Mouse (Mus musculus) midbrain, embryonic 10.5 days (tissue): ENCODE measurements around the gene Hoxd8. TPM values are rescaled to one million over a fixed set of nuclear protein-coding genes. Genes with fewer than 3 reads are reported as not detected.
A peak's percentile ranks its signal among the peaks of the same experiment; 100 is the strongest.

Experiments used
- DNase-seq: peaks from one replicate; pipeline ENCODE4 v3.0.0-alpha.2; 2017; ENCODE audit warnings: low spot score
- H3K27ac ChIP-seq: fragments of 300-500 bp; sonication (generic); replicated peaks from 2 replicates; pipeline ENCODE4 v1.5.1; 2016; ENCODE audit warnings: mild to moderate bottlenecking
- H3K27me3 ChIP-seq: fragments of 300-500 bp; sonication (generic); 2 replicates; pipeline ENCODE4 v1.6.1; 2016; ENCODE audit warnings: low read depth, mild to moderate bottlenecking; ENCODE audit not compliant: poor library complexity, severe bottlenecking
- H3K36me3 ChIP-seq: fragments of 300-500 bp; sonication (generic); 2 replicates; pipeline ENCODE4 v1.6.1; 2016; ENCODE audit warnings: mild to moderate bottlenecking, moderate library complexity
- H3K4me1 ChIP-seq: fragments of 300-500 bp; sonication (generic); 2 replicates; pipeline ENCODE4 v1.6.1; 2016
- H3K4me3 ChIP-seq: fragments of 300-500 bp; sonication (generic); 2 replicates; pipeline ENCODE4 v1.5.1; 2016; ENCODE audit warnings: mild to moderate bottlenecking, moderate library complexity
- H3K9me3 ChIP-seq: fragments of 300-500 bp; sonication (generic); replicated peaks from 2 replicates; pipeline ENCODE4 v1.6.1; 2016; ENCODE audit warnings: mild to moderate bottlenecking
- WGBS: fragments of 180-500 bp; shearing (Covaris S2); methylation state at CpG from one replicate; pipeline ENCODE4 v1.1.7; 2016; 5-methylcytosine and 5-hydroxymethylcytosine counted together
- polyA plus RNA-seq: library from polyadenylated mRNA; unstranded; fragments of >200 nt; fragmentation: Nextera tagmentation; extraction: Ambion mirVana; gene quantifications from 2 replicates; pipeline ENCODE4 v1.2.1, GENCODE M21; 2016

Gene Hoxd8
- polyA plus RNA-seq, 1 experiment from 2014 or later, result not detected

DNA sequence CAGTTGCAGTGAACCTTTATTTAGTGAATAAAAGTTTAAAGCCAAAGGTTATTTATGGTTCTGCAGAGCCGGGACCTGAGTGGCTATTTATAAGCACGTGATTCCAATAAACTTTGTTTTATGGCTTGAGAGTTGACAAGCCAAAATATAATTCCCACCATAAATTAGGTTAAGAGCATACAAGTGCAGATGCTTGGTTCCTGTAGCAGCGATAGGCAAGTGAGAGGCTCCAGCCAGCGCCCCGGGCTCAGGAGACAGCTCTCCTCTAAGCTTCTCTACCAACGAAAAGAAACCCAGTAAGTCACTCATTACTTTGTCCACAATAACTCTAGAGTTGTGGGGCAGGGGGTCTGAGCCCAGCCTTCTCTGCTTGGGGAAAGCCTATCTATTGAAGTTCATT is 17.5 kb downstream of the Hoxd8 start:
- DNase-seq, result peak; percentile 25
- 6% methylated on average over 6 of the region's 6 CpGs for WGBS
- Histone ChIP-seq H3K9me3 (no peaks in the 10 kb centered on the region), H3K4me1 (no peaks in the 10 kb centered on the region), H3K36me3 (no peaks in the 10 kb centered on the region), H3K27ac (no peak overlapping the region), H3K27me3 (peaks cover 100% of the 10 kb centered on the region), H3K4me3 (no peak overlapping the region)

DNA sequence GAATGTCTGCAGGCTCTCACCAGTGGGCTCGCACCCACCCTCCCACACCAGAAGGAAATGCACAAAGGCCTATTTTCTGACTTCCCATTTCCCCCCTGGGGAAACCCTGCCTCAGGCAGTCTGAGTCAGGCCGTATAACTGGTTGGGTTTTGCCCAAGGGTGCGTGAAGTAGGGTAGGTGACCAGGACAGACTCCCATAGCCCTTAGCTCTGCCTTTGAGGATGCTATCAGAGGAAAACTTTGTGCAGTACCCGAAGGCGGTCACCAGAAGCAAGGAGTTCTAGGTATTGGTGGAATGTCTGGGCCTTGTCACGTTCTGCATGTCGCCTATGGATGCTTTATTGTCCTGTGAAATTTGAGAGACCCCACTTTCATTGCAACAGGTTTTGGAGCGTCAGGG is 18.5 kb downstream of the Hoxd8 start:
- WGBS, result 2% methylated on average over 8 of the region's 8 CpGs
- H3K36me3 ChIP-seq, result no peaks in the 10 kb centered on the region
- no peak overlapping the region for H3K4me3 ChIP-seq
- peaks cover 100% of the 10 kb centered on the region for H3K27me3 ChIP-seq
- no peak for DNase-seq
- no peak overlapping the region for H3K27ac ChIP-seq
- peaks cover 9% of the 10 kb centered on the region for H3K4me1 ChIP-seq
- no peaks in the 10 kb centered on the region for H3K9me3 ChIP-seq

GRCm38 (mm10) chr2:74724244-74725015 is 20.0 kb downstream of the Hoxd8 start:
- Histone ChIP-seq H3K36me3 (no peaks in the 10 kb centered on the region), H3K27ac (no peak overlapping the region), H3K4me3 (no peak overlapping the region), H3K4me1 (peaks cover 9% of the 10 kb centered on the region), H3K9me3 (no peaks in the 10 kb centered on the region), H3K27me3 (peaks cover 100% of the 10 kb centered on the region)
- WGBS, result 5% methylated on average over 7 of the region's 7 CpGs
- DNase-seq, result peak; percentile 28

GRCm38 (mm10) chr2:74725171-74725570 is 20.8 kb downstream of the Hoxd8 start:
- Histone ChIP-seq H3K27ac (no peak overlapping the region), H3K4me3 (no peak overlapping the region), H3K9me3 (no peaks in the 10 kb centered on the region), H3K27me3 (peaks cover 100% of the 10 kb centered on the region), H3K36me3 (no peaks in the 10 kb centered on the region), H3K4me1 (peaks cover 9% of the 10 kb centered on the region)
- 1% methylated on average over 17 of the region's 17 CpGs for WGBS
- DNase-seq, result peak; percentile 52

DNA sequence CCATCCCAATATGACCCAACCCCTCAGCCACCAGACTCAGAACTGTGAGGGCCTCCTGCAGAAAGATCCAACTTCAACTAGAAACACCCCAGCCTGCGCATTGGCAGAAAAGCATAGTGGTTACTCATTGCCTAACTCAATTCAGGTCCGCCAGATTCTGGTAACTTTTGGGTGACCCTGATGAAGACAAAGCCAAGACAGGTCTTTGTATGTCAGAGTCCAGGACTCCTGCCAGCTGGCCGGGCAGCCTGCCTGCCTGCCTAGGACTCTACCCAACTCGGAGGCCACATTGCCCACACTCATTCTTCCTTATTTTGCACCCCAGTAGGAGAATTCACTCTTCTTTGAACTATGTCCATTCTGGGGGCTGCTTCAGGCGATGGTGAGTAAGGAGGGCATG is 22.1 kb downstream of the Hoxd8 start, which contains the start of gene Gm28230:
Gm28230 (plus strand) TSS at position 178 of the 400 bp plus-strand sequence.
- no peaks in the 10 kb centered on the region for H3K36me3 ChIP-seq
- peaks cover 100% of the 10 kb centered on the region for H3K27me3 ChIP-seq
- H3K9me3 ChIP-seq, result no peaks in the 10 kb centered on the region
- 6% methylated on average over 5 of the region's 5 CpGs for WGBS
- H3K4me1 ChIP-seq, result peaks cover 9% of the 10 kb centered on the region
- no peak within 1 kb of the TSS for H3K27ac ChIP-seq
- H3K4me3 ChIP-seq, result peak within 1 kb of the TSS; percentile 37
- no peak for DNase-seq

DNA sequence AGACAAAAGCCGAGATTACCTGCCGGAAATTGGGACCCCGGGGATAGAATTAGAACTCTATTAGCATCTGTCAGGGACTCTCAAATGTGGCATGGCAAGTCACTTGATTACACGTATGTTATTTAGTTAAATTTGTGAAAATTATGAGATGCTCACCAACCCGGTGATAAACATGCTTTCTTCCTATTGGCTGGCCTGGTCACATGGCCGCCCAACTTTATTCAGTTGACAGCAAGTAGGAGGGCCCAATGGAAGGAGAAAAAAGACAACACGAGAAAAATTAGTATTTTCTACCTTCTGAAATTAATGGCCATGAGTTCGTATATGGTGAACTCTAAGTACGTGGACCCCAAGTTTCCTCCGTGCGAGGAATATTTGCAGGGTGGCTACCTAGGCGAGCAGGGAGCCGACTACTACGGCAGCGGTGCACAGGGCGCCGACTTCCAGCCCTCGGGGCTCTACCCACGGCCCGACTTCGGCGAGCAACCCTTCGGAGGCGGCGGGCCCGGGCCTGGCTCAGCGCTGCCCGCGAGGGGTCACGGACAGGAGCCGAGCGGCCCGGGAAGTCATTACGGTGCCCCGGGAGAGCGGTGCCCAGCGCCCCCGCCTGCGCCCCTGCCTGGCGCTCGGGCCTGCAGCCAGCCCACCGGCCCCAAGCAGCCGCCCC is 22.7 kb downstream of the Hoxd8 start:
- Histone ChIP-seq H3K9me3 (no peaks in the 10 kb centered on the region), H3K4me3 (peak overlapping the region; percentile 37), H3K36me3 (no peaks in the 10 kb centered on the region), H3K27ac (no peak overlapping the region), H3K27me3 (peaks cover 100% of the 10 kb centered on the region), H3K4me1 (peaks cover 9% of the 10 kb centered on the region)
- under 1% methylated on average over 42 of the region's 43 CpGs for WGBS
- DNase-seq, result no peak

DNA sequence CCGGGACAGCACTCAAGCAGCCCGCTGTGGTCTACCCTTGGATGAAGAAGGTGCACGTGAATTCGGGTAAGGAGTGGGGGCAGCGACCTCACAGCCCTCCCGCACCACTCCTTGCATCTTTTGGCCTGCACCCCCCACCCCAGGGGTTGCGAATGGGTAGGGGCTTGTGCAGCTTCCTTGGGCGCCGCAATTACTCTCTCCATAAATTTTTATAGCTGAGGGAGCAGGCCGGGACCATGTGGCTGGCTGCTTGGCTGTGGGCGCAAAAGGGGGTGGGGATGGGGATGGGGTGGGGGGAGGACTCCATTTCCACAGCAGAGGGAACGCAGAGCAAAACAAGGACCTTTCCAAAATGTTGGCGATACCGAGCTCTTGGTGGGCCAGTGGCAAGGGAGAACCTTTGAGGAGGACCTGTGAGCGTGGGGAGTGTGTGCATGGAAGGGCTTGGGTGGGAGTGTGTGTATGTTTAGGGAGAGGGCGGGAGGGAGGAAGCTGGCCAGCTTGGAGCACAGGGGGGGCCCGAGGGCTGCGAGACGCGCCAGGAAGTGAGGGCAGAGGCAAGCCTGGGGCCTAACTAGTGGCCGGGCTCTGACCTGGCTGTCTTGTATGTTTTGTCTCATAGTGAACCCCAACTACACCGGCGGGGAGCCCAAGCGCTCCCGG is 23.4 kb downstream of the Hoxd8 start:
- H3K4me3 ChIP-seq, result peak overlapping the region; percentile 37
- H3K27me3 ChIP-seq, result peaks cover 100% of the 10 kb centered on the region
- DNase-seq, result no peak
- peaks cover 11% of the 10 kb centered on the region for H3K4me1 ChIP-seq
- no peaks in the 10 kb centered on the region for H3K36me3 ChIP-seq
- H3K9me3 ChIP-seq, result no peaks in the 10 kb centered on the region
- 1% methylated on average over 25 of the region's 25 CpGs for WGBS
- no peak overlapping the region for H3K27ac ChIP-seq

- H3K4me1 ChIP-seq, result peaks cover 15% of the 10 kb centered on the region
- WGBS, result 1% methylated on average over 13 of the region's 13 CpGs
- no peak overlapping the region for H3K27ac ChIP-seq
- H3K27me3 ChIP-seq, result peaks cover 100% of the 10 kb centered on the region
- H3K36me3 ChIP-seq, result no peaks in the 10 kb centered on the region
- H3K4me3 ChIP-seq, result no peak overlapping the region
- no peak for DNase-seq
- no peaks in the 10 kb centered on the region for H3K9me3 ChIP-seq
Observed at GRCm38 (mm10) chr2:74728303-74728680, 23.9 kb downstream of the Hoxd8 start.

DNA sequence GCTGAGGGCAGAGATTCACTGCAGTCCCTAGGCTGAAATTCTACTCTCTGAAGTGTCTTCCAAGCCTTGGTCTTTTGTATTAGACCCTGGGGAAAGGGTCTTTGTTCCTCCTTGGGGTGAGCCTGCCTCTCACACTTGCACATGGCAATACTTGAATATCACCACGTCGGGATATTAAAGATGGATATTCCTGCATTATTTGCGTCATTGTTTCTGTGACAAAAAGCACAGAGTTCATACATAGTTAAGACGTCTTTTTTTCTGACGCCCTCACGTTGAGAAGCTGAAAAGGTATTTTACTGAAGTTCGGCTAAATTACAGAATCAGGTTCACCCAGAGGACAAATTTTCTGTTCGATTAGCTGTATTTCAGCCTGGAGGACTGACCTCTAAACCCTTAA is 25.9 kb downstream of the Hoxd8 start:
- WGBS, result 2% methylated on average over 8 of the region's 8 CpGs
- H3K27ac ChIP-seq, result no peak overlapping the region
- DNase-seq, result no peak

GRCm38 (mm10) chr2:74731055-74731454 is 26.6 kb downstream of the Hoxd8 start:
- no peak overlapping the region for H3K27ac ChIP-seq
- no peaks in the 10 kb centered on the region for H3K36me3 ChIP-seq
- peaks cover 100% of the 10 kb centered on the region for H3K27me3 ChIP-seq
- no peaks in the 10 kb centered on the region for H3K9me3 ChIP-seq
- H3K4me3 ChIP-seq, result no peak overlapping the region
- no peak for DNase-seq
- H3K4me1 ChIP-seq, result peaks cover 18% of the 10 kb centered on the region

More for the DNA sequence above, 25.9 kb downstream of the Hoxd8 start:
- peaks cover 100% of the 10 kb centered on the region for H3K27me3 ChIP-seq
- H3K9me3 ChIP-seq, result no peaks in the 10 kb centered on the region
- H3K36me3 ChIP-seq, result no peaks in the 10 kb centered on the region
- H3K4me3 ChIP-seq, result no peak overlapping the region
- peaks cover 15% of the 10 kb centered on the region for H3K4me1 ChIP-seq

- Histone ChIP-seq H3K9me3 (no peaks in the 10 kb centered on the region), H3K27me3 (peaks cover 100% of the 10 kb centered on the region), H3K27ac (no peak overlapping the region), H3K4me1 (peaks cover 21% of the 10 kb centered on the region), H3K4me3 (no peak overlapping the region), H3K36me3 (no peaks in the 10 kb centered on the region)
- WGBS, result 2% methylated on average over 9 of the region's 9 CpGs
- DNase-seq, result no peak
Observed at GRCm38 (mm10) chr2:74731799-74732512, 27.5 kb downstream of the Hoxd8 start.

- no peaks in the 10 kb centered on the region for H3K9me3 ChIP-seq
- peaks cover 100% of the 10 kb centered on the region for H3K27me3 ChIP-seq
- H3K27ac ChIP-seq, result no peak overlapping the region
- DNase-seq, result peak; percentile 51
- no peaks in the 10 kb centered on the region for H3K36me3 ChIP-seq
- WGBS, result under 1% methylated on average over 52 of the region's 52 CpGs
- H3K4me3 ChIP-seq, result no peak overlapping the region
- peaks cover 14% of the 10 kb centered on the region; the same call in 1 of the 2 replicates for H3K4me1 ChIP-seq
Observed at GRCm38 (mm10) chr2:74732513-74733316, 28.3 kb downstream of the Hoxd8 start.
